Mouse (Mus musculus) brain, embryonic 14.5 days (tissue): Measurements from ENCODE around the gene Bpnt1.

Source experiments
- CTCF ChIP-seq: fragments of 200-500 bp; IDR thresholded peaks from 2 replicates; pipeline ENCODE4 v1.5.1; 2012; ENCODE audit warnings: inconsistent platforms, mild to moderate bottlenecking, moderate library complexity, borderline replicate concordance; ENCODE audit not compliant: insufficient read depth, insufficient read length; ENCODE audit errors: extremely low read depth
- POLR2A ChIP-seq: fragments of 200-500 bp; IDR thresholded peaks from 2 replicates; pipeline ENCODE4 v1.6.1; 2012; ENCODE audit warnings: mild to moderate bottlenecking, inconsistent platforms, borderline replicate concordance; ENCODE audit not compliant: poor library complexity, insufficient read depth, insufficient read length, severe bottlenecking; ENCODE audit errors: extremely low read depth

GRCm38 (mm10) chr1:185292646-185293360, 39.1 kb upstream of the Bpnt1 start:
- TF ChIP-seq CTCF, result no peak
- no peak for TF ChIP-seq POLR2A
